24 mouse cellular contexts compared by ENCODE assay signal in genomic region chr5:8778311-8778710, GRCm38 (mm10). TPM values are rescaled to one million over a fixed set of nuclear protein-coding genes. Genes with fewer than 3 reads are reported as not detected.
DNase-seq lines count a peak whose midpoint lies in the region; TF ChIP-seq lines count a peak whose summit lies in the region.
"Had no signal": no experiment of that assay in that cellular context is flagged by ENCODE, and none has a peak within 500 bp of the region (broad histone marks: within the 10 kb centered on the region; RNA-seq: fewer than 3 reads in every experiment).

No protein-coding gene starts in this region.

- H3K79me2 ChIP-seq in myocyte (ENCODE audit: control insufficient read depth, insufficient read depth): no peaks in the 10 kb centered on the region

- H3K27me3 ChIP-seq in myocyte (ENCODE audit: control insufficient read depth, insufficient read depth, insufficient read length): no peaks in the 10 kb centered on the region
- H3K27me3 ChIP-seq: forebrain, embryonic 13.5 days; heart, embryonic 15.5 days; intestine, embryonic 15.5 days had no signal

- DNase-seq in heart, adult 11 months: peak; percentile 57
- no peak for DNase-seq in heart, postnatal 4 days
- DNase-seq in Muller cell, postnatal 12 days (ENCODE audit: inconsistent ontology term): peak; percentile 17
- DNase-seq in adrenal gland, postnatal 36 days: peak; percentile 43 to 56
- DNase-seq in layer of hippocampus, adult 9-10 months (ENCODE audit: low spot score): no peak
- no peak for DNase-seq in right cerebral cortex, adult 2 months (ENCODE audit: low spot score in 2 of 2)
- DNase-seq: B cell, adult 2 months; cerebellum, adult 18-20 months; cerebellum, adult 9-11 months; cerebellum, postnatal 36 days; forebrain, postnatal 0 days; gastrocnemius, postnatal 36 days; heart, adult 2 months; heart, postnatal 14 days; kidney, adult 18-20 months had no signal

- peak overlapping the region; percentile 66 for H3K4me2 ChIP-seq in myocyte (ENCODE audit: low read depth)
- H3K4me2 ChIP-seq: forebrain, embryonic 13.5 days; heart, embryonic 11.5 days; heart, embryonic 15.5 days; hindbrain, embryonic 14.5 days; intestine, embryonic 15.5 days had no signal

- no peaks in the 10 kb centered on the region for H3K36me3 ChIP-seq in myocyte (ENCODE audit: control insufficient read depth, insufficient read depth)
- H3K36me3 ChIP-seq: embryonic facial prominence, embryonic 10.5 days; heart, embryonic 15.5 days; hindbrain, embryonic 10.5 days; intestine, embryonic 15.5 days had no signal

- no peak overlapping the region for H3ac ChIP-seq in myocyte (ENCODE audit: control insufficient read depth, insufficient read length)

- no peak overlapping the region for H3K4me3 ChIP-seq in myocyte
- H3K4me3 ChIP-seq: embryonic facial prominence, embryonic 10.5 days; forebrain, embryonic 13.5 days; heart, adult 2 months; heart, embryonic 15.5 days; hindbrain, embryonic 10.5 days; intestine, embryonic 15.5 days had no signal

- no peak for TF ChIP-seq POLR2A in myocyte (IDR thresholded peaks at IDR 0.05; ENCODE audit: insufficient read length, low read depth)

TF ChIP-seq in myocyte, 11 proteins besides CTCF, POLR2A, EP300 and RAD21:
- TF ChIP-seq TCF3 (IDR thresholded peaks at IDR 0.05; ENCODE audit: insufficient read length, low read depth): no peak
- TF ChIP-seq MAX (IDR thresholded peaks at IDR 0.05; ENCODE audit: low read depth): no peak
- peak in 2 of 3 experiments; percentile 8 to 41 for TF ChIP-seq MYOD1 (IDR thresholded peaks at IDR 0.05; ENCODE audit: control insufficient read depth in 1 of 3, insufficient read length in 2 of 3, low read depth in 2 of 3)
- TF ChIP-seq E2F4 (IDR thresholded peaks at IDR 0.05; ENCODE audit: insufficient read depth): no peak
- TF ChIP-seq SRF (IDR thresholded peaks at IDR 0.05; ENCODE audit: control insufficient read depth, insufficient read length, low read depth): no peak
- TF ChIP-seq POLR2AphosphoS2 (IDR thresholded peaks at IDR 0.05; ENCODE audit: insufficient read length, low read depth): no peak
- TF ChIP-seq CEBPB (IDR thresholded peaks at IDR 0.05; ENCODE audit: insufficient read depth, poor library complexity, severe bottlenecking): peak; percentile 97
- no peak for TF ChIP-seq TCF12 (IDR thresholded peaks at IDR 0.05; ENCODE audit: insufficient read depth, poor library complexity, severe bottlenecking)
- TF ChIP-seq REST (IDR thresholded peaks at IDR 0.05; ENCODE audit: insufficient read depth, insufficient read length): no peak
- no peak for TF ChIP-seq MYOG (IDR thresholded peaks at IDR 0.05; ENCODE audit: control insufficient read depth in 1 of 3, insufficient read depth in 1 of 3, insufficient read length in 2 of 3, low read depth in 2 of 3)
- TF ChIP-seq USF1 (IDR thresholded peaks at IDR 0.05; ENCODE audit: low read depth): no peak

RNA-seq across cellular contexts. Expression of gene Abcb1b, which starts 19.6 kb away (rescaled TPM):
- 1 to 10 TPM; 1.0 TPM for total RNA-seq in heart, postnatal 4 days (2021)
- total RNA-seq in adrenal gland, postnatal 36 days (2021): 1,000 to 10,000 TPM; 1,841 to 2,403 TPM
- polyA plus RNA-seq in myocyte (2012; fragmentation: generic; extraction: Trizol): 6.8 TPM
- total RNA-seq: MEL had no signal

Comparison
In these comparisons a context has a peak if more than half of its experiments do, and no peak if none do; other contexts are left out.
1. DNase-seq: peak in heart, adult 11 months (single experiment), Muller cell, postnatal 12 days (single experiment) and adrenal gland, postnatal 36 days (2 of 2); none in heart, postnatal 4 days (single experiment), layer of hippocampus, adult 9-10 months (single experiment) and right cerebral cortex, adult 2 months (0 of 2).
2. RNA of gene Abcb1b, which starts 19.6 kb away (total RNA-seq): 1,841 to 2,403 TPM in adrenal gland, postnatal 36 days; 1.0 TPM in heart, postnatal 4 days; every median in the first group is over 100 times any median in the second.